Mouse (Mus musculus): ENCODE measurements at regions not wholly inside any gene's neighbourhood (a gene's known extent, or its start where the extent isn't known, plus 50 kb on each side); places are given as distances from the start of the nearest gene placed in this dataset.
"Not testable (repeated sequence)": the region's sequence is repeated elsewhere in the genome, so short reads cannot be mapped to it uniquely, and the experiment has no call there.

GRCm38 (mm10) chr3:152040751-152041150, 125.3 kb downstream of the Gipc2 start:
- Histone ChIP-seq H3K4me1 (ENCODE audit: control insufficient read depth, insufficient read depth, low read length) (no peaks in the 10 kb centered on the region), H3K4me3 (replicated peaks; ENCODE audit: extremely low read depth, low read depth, low read length) (no peak overlapping the region)
- 56% methylated on average over 5 of the region's 5 CpGs for WGBS
- no peak for DNase-seq
- TF ChIP-seq POLR2A (IDR thresholded peaks at IDR 0.05; ENCODE audit: borderline replicate concordance, extremely low read depth, low read depth, low read length) (no peak), CTCF (IDR thresholded peaks at IDR 0.05; ENCODE audit: insufficient read depth, low read length) (no peak)

- DNase-seq; H3K4me1 ChIP-seq (ENCODE audit: control insufficient read depth, insufficient read depth, low read length); H3K4me3 ChIP-seq (replicated peaks; ENCODE audit: extremely low read depth, low read depth, low read length): not testable (repeated sequence)
- WGBS: 84% methylated on average over 5 of the region's 5 CpGs
Measured at GRCm38 (mm10) chr3:152036819-152037218, 129.2 kb downstream of the Gipc2 start.

- 72% methylated on average over 5 of the region's 5 CpGs for WGBS
- no peak for DNase-seq
- TF ChIP-seq CTCF (IDR thresholded peaks at IDR 0.05; ENCODE audit: insufficient read depth, low read length): no peak
- no peak for TF ChIP-seq POLR2A (IDR thresholded peaks at IDR 0.05; ENCODE audit: borderline replicate concordance, extremely low read depth, low read depth, low read length)
- no peaks in the 10 kb centered on the region for H3K4me1 ChIP-seq (ENCODE audit: control insufficient read depth, insufficient read depth, low read length)
- H3K4me3 ChIP-seq (replicated peaks; ENCODE audit: extremely low read depth, low read depth, low read length): no peak overlapping the region
Measured at GRCm38 (mm10) chr3:152035416-152035815, 130.6 kb downstream of the Gipc2 start.

GRCm38 (mm10) chr3:152034686-152035085, 131.3 kb downstream of the Gipc2 start:
- TF ChIP-seq POLR2A (IDR thresholded peaks at IDR 0.05; ENCODE audit: borderline replicate concordance, extremely low read depth, low read depth, low read length): no peak
- TF ChIP-seq CTCF (IDR thresholded peaks at IDR 0.05; ENCODE audit: insufficient read depth, low read length): no peak
- no peak for DNase-seq
- WGBS: 82% methylated on average over 10 of the region's 10 CpGs
- Histone ChIP-seq H3K4me3 (replicated peaks; ENCODE audit: extremely low read depth, low read depth, low read length) (no peak overlapping the region), H3K4me1 (ENCODE audit: control insufficient read depth, insufficient read depth, low read length) (no peaks in the 10 kb centered on the region)

- WGBS: 71% methylated on average over 2 of the region's 2 CpGs
- DNase-seq: no peak
- Histone ChIP-seq H3K4me1 (ENCODE audit: control insufficient read depth, insufficient read depth, low read length) (no peaks in the 10 kb centered on the region), H3K4me3 (replicated peaks; ENCODE audit: extremely low read depth, low read depth, low read length) (no peak overlapping the region)
- no peak for TF ChIP-seq CTCF (IDR thresholded peaks at IDR 0.05; ENCODE audit: insufficient read depth, low read length)
- TF ChIP-seq POLR2A (IDR thresholded peaks at IDR 0.05; ENCODE audit: borderline replicate concordance, extremely low read depth, low read depth, low read length): no peak
Measured at GRCm38 (mm10) chr3:152034221-152034620, 131.8 kb downstream of the Gipc2 start.

GRCm38 (mm10) chr3:152032663-152033318, 133.2 kb downstream of the Gipc2 start:
- TF ChIP-seq CTCF (IDR thresholded peaks at IDR 0.05; ENCODE audit: insufficient read depth, low read length): no peak
- TF ChIP-seq POLR2A (IDR thresholded peaks at IDR 0.05; ENCODE audit: borderline replicate concordance, extremely low read depth, low read depth, low read length): no peak
- no peak overlapping the region for H3K4me3 ChIP-seq (replicated peaks; ENCODE audit: extremely low read depth, low read depth, low read length)
- 71% methylated on average over 3 of the region's 3 CpGs for WGBS
- no peaks in the 10 kb centered on the region for H3K4me1 ChIP-seq (ENCODE audit: control insufficient read depth, insufficient read depth, low read length)
- no peak for DNase-seq

- 49% methylated on average over 1 of the region's 1 CpGs for WGBS
- H3K4me1 ChIP-seq (ENCODE audit: control insufficient read depth, insufficient read depth, low read length): no peaks in the 10 kb centered on the region
- no peak overlapping the region for H3K4me3 ChIP-seq (replicated peaks; ENCODE audit: extremely low read depth, low read depth, low read length)
- DNase-seq: no peak
- TF ChIP-seq POLR2A (IDR thresholded peaks at IDR 0.05; ENCODE audit: borderline replicate concordance, extremely low read depth, low read depth, low read length) (no peak), CTCF (IDR thresholded peaks at IDR 0.05; ENCODE audit: insufficient read depth, low read length) (no peak)
Measured at GRCm38 (mm10) chr3:152028695-152029094, 137.3 kb downstream of the Gipc2 start.

- TF ChIP-seq POLR2A (IDR thresholded peaks at IDR 0.05; ENCODE audit: borderline replicate concordance, extremely low read depth, low read depth, low read length) (no peak), CTCF (IDR thresholded peaks at IDR 0.05; ENCODE audit: insufficient read depth, low read length) (no peak)
- WGBS: 89% methylated on average over 4 of the region's 4 CpGs
- Histone ChIP-seq H3K4me3 (replicated peaks; ENCODE audit: extremely low read depth, low read depth, low read length) (no peak overlapping the region), H3K4me1 (ENCODE audit: control insufficient read depth, insufficient read depth, low read length) (no peaks in the 10 kb centered on the region)
- no peak for DNase-seq
Measured at GRCm38 (mm10) chr3:152026034-152026433, 140.0 kb downstream of the Gipc2 start.

- 84% methylated on average over 8 of the region's 8 CpGs for WGBS
- no peak for DNase-seq
- H3K4me1 ChIP-seq (ENCODE audit: control insufficient read depth, insufficient read depth, low read length): no peaks in the 10 kb centered on the region
- H3K4me3 ChIP-seq (replicated peaks; ENCODE audit: extremely low read depth, low read depth, low read length): no peak overlapping the region
- TF ChIP-seq CTCF (IDR thresholded peaks at IDR 0.05; ENCODE audit: insufficient read depth, low read length) (no peak), POLR2A (IDR thresholded peaks at IDR 0.05; ENCODE audit: borderline replicate concordance, extremely low read depth, low read depth, low read length) (no peak)
Measured at GRCm38 (mm10) chr3:152025122-152025521, 140.9 kb downstream of the Gipc2 start.

- Histone ChIP-seq H3K4me3 (replicated peaks; ENCODE audit: extremely low read depth, low read depth, low read length) (no peak overlapping the region), H3K4me1 (ENCODE audit: control insufficient read depth, insufficient read depth, low read length) (no peaks in the 10 kb centered on the region; the same call in 1 of the 2 replicates)
- no peak for TF ChIP-seq CTCF (IDR thresholded peaks at IDR 0.05; ENCODE audit: insufficient read depth, low read length)
- TF ChIP-seq POLR2A (IDR thresholded peaks at IDR 0.05; ENCODE audit: borderline replicate concordance, extremely low read depth, low read depth, low read length): no peak
- DNase-seq: no peak
- WGBS: 60% methylated on average over 4 of the region's 4 CpGs
Measured at GRCm38 (mm10) chr3:152006747-152007146, 159.3 kb downstream of the Gipc2 start.
